Mouse (Mus musculus) kidney, postnatal 4 days (tissue): Measurements from ENCODE around the gene Iqsec1.
"Not testable (repeated sequence)": the region's sequence is repeated elsewhere in the genome, so short reads cannot be mapped to it uniquely, and the experiment has no call there.

Experiments used
- DNase-seq, 2 experiments: peaks; one replicate each; pipeline ENCODE4 v3.0.0; 2021; ENCODE audit warnings: mixed read lengths in 2 of 2

The Iqsec1 gene

DNA sequence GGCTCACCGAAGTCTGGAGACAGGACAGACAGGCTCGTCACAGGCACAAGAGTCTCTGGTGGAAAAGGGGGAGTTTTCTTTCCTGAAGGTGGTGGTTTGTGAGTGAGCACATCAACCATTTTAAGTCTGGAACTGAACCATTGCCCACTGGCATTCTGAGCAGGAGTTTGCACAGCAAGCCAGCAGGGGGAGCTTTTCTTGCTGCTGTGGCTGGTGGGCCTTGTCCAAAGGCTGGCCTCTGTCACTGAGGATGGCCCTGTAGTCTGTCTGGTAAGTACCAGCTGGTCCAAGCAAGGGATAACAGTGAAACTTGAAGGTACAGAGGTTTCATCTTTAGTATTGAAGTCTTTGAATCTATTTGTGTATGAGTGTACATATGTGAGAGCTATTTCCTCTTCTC lies 334.7 kb downstream of the Iqsec1 start:
- DNase-seq: peak; percentile 65 to 78

DNA sequence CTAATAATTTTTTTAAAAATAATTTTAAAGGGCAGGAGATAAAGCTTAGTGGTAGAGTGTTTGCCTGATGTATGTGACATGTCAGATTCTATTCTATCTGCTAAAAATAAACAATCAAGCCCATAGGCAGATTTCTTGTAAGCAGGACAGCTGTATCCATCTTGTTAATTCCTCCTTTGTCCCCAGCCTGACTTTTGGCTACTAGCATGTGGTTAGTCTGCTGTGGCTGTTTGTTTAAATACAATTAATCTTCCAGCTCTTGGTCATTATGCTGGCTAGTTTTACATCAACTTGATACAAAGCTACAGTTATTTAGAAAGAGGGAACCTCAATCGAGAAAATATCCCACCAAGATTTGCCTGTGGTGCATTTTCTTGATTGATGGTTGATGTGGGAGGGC lies 337.9 kb downstream of the Iqsec1 start:
- DNase-seq: no peak

DNA sequence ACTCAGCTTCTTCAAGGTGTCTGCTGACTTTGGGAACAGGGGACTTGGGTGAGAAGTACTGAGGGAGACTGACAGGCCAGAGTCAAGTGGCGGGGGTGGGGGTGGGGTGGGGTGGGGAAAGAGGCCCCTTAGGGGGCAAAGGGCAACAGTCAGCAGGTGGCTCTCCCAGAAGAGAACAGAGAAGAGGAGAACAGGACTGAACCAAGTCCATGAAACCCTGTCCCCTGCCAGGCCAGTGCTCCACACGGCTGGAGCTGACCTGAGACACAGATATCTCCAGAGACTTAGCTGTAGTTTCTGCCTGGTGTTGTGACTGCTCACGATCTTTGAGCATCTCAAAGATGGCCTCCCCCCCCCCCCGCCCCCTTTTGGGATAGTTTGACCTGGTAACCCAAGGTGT lies 339.2 kb downstream of the Iqsec1 start:
- no peak for DNase-seq

DNA sequence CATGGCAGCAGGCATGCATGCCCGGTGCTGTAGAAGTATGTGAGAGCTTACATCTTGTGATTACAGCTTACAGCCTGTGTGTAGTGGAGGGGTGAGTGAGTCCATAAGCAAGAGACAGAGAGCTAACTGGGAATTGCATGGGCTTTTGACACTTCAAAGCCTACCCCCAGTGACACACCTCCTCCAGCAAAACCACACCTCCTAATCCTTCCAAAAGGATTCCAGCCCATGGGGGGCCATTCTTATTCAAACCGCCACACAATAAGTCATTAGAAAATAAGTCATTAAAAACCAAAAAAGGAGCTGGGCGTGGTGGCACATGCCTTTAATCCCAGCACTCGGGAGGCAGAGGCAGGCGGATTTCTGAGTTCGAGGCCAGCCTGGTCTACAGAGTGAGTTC lies 340.1 kb downstream of the Iqsec1 start:
- no peak for DNase-seq

DNA sequence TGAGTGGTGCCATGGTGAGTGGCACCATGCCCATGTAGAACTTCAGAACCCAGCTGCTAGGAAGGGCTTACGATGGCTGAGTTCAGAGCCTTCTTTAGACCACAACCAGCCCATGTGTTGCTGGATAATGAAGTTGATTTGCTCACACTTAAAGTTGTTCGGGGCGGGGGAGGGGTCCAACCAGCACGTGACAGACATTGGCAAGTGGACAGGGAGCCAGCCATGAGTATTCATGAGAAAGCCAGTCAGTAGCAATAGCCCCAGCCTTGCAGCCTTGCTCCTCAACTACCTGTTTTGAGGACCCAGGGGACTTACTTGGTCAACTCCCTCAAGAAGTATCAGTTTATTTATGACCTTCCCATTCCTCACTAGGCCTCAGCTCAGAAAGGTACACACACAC lies 343.5 kb downstream of the Iqsec1 start:
- DNase-seq: no peak

DNA sequence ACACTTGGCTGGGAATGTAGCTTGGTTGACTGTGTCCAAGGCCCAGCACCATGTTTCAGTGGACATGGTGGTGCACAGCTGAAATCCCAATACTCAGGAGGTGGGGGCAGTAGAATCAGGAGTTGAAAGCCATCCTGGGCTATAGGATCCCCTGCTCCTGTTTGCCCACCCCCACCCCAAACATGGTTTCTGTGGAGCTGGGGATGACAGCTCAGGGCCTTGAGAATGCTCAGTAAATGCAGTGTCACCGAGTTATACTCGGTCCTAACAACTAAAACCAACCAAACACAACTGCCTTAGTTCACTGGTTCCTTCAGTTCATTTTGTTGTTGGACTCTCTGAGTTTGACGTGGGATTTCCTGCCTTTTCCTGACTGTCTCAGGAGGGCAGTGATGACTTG lies 345.4 kb downstream of the Iqsec1 start:
- DNase-seq: no peak

DNA sequence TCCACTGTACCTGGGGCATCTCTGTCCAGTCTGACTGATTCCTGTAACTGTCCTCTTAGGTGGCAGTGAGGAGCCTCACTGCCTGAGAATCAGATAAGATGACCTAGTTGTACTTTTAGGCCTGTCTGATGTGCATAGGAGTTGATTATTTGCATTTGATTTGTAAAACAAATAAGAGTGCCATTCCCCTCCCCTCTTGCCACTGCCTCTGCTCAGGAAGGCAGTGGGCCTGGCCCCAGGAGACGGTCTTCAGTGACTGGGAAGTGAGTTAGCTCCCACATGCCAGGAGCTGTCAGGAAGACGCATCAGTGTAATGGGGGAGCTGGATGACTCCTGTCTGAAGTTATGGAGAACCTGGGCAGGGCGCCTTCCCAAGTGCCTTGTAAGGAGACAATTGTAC lies 352.9 kb downstream of the Iqsec1 start:
- no peak for DNase-seq

DNA sequence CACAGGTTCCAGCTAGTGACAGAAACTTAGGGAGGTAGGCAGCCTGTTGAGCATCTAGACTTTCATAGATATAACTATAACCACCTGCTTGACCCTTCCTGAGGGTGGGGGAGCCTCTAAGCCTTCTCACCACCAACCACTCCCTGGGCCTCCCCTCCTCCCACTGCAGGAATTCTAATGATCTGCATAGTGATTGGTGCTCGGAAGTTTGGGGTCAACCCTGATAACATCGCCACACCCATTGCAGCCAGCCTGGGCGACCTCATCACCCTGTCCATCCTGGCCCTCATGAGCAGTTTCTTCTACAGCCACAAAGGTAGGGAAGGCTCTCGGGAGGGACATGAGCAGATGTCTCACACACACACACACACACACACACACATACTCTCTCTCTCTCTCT lies 353.4 kb downstream of the Iqsec1 start:
- DNase-seq: no peak

DNA sequence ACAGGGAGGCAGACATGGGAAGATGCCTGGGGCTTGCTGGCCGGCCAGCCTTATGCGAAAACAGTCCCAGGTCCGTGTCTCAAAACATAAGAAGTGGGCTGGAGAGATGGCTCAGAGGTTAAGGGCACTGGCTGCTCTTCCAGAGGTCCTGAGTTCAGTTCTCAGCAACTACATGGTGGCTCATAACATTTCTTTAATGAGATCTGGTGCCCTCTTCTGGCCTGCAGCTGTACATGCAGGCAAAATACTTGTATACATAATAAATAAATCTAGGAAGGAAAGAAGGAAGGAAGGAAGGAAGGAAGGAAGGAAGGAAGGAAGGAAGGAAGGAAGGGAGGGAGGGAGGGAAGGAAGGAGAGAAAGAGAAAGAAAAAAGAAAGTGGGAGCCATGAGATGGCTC lies 356.0 kb downstream of the Iqsec1 start:
- not testable (repeated sequence) for DNase-seq

DNA sequence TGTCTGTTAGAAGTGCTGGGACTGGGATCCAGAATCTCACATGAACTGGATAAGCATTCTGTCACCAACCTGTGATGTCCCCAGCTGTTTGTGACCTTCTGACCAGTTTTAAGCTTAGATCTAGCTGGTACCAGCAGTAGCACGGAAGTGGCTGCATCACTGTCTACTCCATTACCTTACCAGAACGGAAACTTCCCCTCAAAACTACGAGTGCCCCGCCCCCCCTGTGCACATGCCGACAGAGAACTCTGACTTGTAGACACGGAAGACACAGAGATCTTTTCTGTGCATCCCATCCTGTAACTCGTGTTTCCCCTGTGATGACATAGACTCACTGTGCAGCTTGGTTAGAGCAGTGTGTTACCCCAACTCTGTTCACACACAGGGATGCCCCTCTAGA lies 358.1 kb downstream of the Iqsec1 start:
- DNase-seq: no peak

DNA sequence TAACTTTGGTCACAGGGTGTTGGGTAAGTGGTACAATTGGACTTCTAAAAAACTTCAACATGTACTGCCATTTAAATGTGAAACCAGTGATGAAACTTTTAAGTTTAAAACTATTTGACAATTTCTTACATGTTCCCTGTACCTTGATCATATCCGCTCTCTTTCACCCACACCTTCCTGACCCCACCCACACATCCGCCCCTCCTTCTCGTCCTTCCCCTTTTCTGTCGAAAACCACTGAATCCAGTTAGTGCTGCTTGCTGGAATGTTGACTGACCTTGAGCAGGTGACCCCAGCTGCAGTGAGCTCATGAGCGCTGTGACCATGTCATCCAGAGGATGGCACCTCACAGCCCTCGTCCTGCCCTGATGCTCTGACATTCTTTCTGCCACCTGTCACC lies 359.0 kb downstream of the Iqsec1 start:
- DNase-seq: peak in 1 of 2 experiments; percentile 26

DNA sequence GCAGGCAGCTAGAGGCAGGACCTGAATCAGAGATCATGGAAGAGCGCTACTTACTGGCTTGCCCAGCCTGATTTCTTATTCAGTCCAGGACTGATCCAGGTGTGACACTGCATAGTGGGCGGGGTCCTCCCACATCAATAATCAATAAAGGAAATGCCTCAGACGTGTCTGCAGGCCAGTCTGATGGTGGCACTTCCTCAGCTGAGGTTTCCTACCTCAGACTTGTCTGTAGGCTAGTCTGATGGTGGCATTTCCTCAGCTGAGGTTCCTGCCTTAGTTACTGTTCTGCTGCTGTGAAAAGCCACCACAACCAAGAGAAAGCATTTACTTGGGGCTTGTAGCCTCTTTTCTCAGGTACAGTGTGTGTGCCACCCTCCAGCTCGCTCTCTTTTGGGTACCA lies 360.9 kb downstream of the Iqsec1 start:
- no peak for DNase-seq

DNA sequence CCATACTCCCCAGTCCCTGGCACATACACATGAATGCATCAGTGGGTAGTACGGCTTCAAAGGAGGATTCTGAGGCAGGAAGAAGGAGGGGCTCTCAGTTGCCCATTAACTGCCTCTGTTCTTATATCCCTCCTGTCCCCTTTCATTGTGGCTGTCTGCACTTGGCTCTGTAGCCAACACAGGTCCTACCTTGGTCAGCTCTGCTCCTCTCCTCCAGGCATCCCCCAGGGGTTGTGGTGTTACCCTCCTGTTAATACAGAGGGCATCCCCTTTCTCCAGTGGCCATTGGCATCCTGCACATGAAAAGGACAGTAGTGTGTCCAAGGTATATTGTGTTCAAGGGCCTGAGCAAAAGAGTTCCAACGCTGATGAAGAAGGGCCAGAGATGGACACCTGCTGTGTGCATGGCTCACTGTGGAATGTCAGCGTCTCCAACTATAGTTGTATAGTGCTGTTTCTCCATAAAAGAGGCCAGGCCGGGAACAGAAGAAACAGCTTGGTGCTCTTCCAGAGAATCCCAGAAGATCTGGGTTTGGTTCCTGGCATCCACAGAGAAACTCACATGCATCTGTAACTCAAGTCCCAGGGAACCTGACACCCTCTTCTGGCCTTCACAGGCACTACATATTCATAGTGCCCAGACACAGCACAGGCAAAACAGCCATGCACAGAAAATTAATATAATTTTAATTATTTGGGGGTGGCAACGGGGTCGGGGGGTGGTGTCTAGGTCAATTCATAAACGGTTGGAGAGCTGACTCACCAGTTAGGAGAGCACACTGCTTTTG lies 363.1 kb downstream of the Iqsec1 start:
- no peak for DNase-seq

DNA sequence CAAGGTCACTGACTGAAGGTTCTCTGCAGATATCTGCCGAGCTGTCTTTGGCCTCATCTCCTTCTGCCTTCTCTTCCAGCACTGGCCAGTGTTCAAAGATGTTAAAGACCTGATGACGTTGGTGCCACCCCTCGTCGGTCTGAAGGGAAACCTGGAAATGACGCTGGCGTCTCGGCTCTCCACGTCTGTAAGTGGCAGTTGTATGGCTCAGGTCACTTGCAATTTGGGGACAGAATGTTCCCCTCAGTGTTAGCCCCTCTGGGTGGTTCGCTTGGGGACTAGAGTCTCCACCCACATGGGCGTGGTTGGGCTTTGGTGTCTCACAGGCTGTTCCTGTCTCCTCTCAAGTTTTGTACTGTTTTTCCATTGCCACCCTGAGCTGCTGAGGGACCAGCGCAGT lies 363.8 kb downstream of the Iqsec1 start:
- DNase-seq: no peak

DNA sequence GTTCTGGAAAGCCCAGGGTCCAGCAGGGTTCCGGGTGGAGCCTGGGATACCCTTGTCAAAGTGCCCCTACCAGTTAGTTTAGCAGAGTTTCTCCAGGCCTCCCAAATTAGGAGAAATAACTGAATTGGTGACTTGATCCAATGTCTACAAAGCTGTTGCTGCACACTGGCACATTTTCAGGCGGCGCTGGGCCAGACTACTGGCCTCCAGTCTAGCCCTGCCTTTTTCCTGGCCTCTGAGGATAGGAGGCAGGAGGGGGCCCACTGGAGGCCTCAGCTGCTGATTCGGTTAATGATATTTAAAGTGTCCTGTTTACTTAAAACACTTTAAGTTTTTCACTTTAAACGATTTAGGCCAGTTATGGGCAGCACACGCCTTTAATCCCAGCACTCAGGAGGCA lies 364.3 kb downstream of the Iqsec1 start:
- DNase-seq: peak; percentile 26 to 27

DNA sequence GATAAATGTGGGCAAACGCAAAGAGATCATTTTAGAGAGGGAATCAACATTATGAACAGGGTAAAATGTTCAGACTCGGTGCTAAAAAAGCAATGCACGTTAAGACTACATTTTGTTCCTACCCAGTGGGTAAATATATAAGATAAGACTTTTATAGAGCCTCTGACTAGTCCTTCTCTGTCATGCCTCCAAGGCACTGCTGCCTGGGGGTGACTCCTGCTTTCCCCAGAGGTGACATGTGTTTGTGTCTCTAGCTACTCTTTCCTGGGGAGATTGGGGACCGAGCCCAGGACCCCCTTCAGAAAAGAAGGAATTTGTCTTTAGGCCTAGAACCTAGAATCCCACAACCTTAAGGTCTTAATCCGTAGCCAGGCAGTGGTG lies 365.0 kb downstream of the Iqsec1 start:
- no peak for DNase-seq

DNA sequence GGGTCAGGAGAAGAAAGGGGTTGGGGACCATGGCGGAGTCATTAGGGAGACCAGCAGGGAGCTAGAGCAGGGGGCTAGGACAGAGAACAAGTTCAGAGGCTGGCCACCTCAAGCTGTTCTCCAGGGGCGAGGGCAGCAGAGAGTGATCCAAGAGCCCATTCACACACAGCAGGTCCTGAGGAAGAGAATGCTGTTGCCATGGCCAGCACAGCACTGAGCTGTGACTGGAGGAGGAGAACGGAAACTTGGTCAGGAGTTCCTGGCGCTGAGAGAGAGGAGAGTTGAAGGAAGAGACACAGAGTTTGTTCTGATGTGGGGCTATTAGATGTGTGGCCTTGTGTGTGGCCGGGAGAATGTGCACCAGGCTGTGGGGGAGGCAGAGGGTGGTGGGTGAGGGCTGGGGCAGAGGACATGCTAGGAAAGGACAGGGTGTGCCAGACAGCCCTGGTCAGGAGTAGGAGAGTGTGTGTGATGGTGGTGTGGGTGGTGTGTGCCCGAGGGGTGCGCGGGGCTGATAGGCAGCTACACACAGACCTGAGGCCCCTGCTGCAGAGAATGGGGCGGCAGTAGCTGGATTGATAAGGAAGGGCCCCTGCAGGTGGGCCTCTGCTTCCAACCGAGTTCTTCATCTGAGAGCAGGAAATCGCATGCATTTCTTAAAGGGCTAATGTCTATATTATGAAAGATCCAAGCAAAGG lies 365.6 kb downstream of the Iqsec1 start:
- DNase-seq: no peak

DNA sequence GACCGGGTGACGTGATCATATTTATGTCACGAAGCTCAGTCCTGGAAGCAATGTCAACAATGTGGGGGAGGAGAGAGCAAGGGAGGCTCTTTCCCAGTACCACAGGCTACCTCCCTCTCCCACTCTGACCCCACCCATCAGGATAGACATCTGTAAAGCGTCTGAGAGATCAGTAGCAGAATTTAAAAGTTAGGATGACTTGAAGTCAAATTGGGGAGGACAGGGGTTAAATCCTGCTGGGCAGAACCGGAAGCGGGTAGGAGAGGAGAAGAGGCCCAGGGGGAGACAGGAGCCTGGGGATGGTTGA lies 366.9 kb downstream of the Iqsec1 start:
- no peak for DNase-seq

DNA sequence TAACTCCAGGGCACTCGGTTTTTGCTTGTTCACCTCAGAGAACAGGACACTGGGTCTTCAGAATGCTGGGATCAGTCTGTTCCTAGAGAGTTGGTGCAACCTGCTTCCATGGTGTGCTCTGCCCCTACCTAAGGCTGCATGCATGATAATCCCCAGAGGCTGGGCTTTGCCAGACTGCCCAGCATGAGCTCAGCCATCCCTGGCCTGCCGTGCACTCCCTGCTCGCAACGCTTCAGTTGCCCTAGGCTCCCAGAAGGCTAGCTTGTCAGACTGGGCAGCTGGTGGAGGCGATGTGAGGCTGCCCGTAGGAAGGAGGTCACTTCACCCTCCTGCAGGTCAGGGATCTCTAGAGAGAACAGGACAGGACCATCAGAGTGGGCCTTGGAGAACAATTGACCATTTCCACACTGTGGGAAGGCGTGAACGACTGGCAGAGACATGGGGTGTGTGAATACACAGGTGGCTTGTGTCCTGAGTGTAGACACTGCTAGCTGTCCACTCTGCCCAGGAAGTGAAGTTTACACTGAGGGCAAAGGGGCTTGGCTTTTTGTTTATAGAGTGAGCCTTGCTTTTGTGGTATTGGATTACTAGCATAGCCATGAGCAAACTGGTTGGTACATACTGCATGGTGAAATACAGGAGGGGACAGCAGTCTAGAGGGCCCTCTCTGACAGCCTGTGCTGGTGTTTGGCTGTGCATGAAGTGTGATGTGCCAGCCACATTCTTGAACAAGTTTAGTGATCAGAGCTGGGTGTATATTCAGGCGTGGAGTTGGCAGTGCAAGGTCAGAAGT lies 367.5 kb downstream of the Iqsec1 start:
- DNase-seq: peak; percentile 68 to 81

DNA sequence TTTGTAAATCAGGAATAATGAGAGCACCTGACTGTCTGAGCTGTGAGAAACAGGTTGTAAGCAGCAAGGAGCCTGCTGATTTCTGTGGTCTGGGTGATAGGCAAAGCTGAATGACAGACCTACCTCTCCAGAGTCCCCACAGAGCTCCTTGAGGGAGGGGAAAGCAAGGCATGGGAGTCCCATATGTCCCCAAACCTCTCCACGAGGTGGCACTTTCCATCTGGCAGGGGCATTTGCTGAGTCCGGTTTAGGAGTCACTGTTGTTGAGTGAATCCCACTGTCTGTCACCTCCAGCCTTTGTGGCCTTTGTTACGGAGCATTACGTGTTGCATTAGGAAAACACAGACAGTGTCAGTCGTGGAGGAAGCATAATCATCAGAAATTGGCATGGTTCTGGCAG lies 368.5 kb downstream of the Iqsec1 start:
- DNase-seq: no peak

DNA sequence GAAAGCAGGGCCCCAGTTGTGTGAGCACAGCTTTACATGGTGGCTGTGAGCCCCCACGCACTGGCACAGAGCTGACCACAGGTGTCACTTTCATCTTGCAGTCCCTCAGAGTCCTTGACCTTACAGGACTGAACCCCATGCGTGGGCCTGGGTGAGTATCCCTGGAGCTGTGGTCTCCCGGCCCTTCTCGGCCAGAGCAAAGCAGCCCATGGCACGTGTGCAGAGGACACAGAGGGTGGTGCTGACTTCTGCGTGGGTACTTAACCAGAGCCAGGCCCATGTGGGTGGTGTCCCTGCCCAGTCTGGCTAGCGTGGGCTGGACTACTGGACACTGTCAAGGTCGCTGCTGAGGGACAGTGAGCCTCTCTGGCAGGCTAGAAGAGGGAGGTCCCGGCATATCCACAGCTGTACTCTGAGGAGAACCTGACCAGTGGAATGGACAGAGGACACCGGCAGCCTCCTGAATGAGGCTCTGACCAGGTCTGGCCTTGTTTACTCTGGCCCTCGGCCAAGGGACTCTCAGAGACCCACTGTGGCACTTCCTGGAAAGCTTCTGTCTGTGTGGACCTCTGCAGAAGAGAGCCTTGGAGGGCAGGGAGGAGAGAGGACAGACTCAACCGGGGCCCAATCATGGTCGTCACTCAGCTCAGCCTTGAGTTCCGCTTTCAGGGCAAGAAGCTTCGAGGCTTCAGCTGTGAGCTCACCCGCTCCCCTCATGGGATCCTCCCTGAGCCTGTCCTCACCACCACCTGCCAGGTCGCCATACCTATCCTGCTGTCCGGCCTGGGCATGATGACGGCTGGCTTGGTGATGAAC lies 369.5 kb downstream of the Iqsec1 start:
- peak; percentile 63 to 80 for DNase-seq

DNA sequence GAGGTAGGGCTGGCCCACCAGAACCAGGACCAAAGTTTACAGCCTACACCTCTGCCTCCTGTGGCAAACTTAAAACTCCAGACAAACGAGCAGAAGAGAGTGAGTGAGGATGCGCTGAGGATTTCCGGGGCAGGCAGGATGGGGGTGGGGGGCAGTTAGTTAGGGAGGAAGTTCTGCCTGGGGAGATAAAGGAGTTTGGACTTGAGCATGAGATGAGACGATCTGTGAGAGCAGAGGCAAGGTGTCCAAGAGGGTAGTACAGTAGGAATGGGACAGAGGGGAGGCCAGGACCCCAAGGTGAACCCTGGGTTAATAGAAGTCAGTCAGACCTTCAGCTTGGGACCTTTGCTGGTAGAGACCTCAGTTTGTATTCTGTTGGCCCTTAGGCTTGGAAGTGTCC lies 370.2 kb downstream of the Iqsec1 start:
- DNase-seq: no peak

DNA sequence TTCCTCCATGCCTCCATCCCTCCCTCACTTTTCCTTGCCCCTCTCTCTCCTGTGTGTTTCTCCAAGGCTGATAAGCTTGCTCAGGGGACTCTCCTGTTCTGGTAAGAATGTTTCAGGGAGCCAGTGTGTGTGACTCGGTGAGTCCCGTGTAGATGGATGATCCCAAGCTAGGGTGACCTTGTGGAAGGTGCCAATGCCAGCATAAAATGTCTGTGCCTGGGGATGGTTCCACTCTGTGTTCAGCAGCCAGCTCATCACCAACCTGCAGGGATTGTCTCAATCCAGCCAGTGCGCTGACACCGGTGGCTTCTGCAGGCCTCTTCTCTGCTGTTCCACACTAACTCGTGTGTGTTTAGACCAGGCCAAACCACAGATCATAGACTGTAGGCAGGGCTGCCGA lies 372.0 kb downstream of the Iqsec1 start:
- no peak for DNase-seq
